Mouse (Mus musculus): Measurements from ENCODE around the gene Tanc1. TPM values are rescaled to one million over a fixed set of nuclear protein-coding genes. Genes with fewer than 3 reads are reported as not detected.

Tanc1 gene
- polyA plus RNA-seq, 1 experiment from 2014 or later, result 22.9 TPM

DNA sequence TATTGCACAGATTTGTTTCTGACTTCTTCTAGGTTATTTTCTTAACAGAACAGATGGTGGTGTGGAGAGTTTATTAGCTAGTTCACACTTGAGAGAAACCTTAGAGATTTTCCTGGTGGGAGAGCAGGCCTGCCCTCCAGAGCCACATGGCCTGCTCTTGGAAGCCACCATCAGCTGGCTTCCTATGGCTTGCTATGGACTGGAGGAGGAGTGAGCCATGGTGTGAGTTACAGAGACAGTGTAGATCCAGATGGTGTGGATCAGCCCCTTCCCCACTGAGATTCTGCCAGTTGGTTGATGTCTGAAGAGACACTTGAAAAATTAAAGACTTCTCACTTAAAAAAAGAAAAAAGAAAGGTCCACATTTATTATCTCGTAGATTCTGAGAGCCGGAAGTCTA, 209.2 kb downstream of the Tanc1 start:
- H3K27ac ChIP-seq, result no peak overlapping the region
- peaks cover 38% of the 10 kb centered on the region for H3K36me3 ChIP-seq
- no peaks in the 10 kb centered on the region for H3K9me3 ChIP-seq (replicated peaks)
- no peak overlapping the region for H3K4me2 ChIP-seq
- no peak overlapping the region for H3K9ac ChIP-seq
- WGBS, result 82% methylated on average over 2 of the region's 2 CpGs
- no peak for ATAC-seq (replicated peaks; ENCODE audit: insufficient number of reproducible peaks, insufficient read depth, low FRiP score, low read depth)
- H3K4me3 ChIP-seq, result no peak overlapping the region
- H3K4me1 ChIP-seq (replicated peaks), result peaks cover 26% of the 10 kb centered on the region
- H3K27me3 ChIP-seq, result no peaks in the 10 kb centered on the region

- no peak overlapping the region for H3K9ac ChIP-seq
- peaks cover 56% of the 10 kb centered on the region for H3K4me1 ChIP-seq (replicated peaks)
- WGBS, result 24% methylated on average over 8 of the region's 8 CpGs
- peak overlapping the region; percentile 22 for H3K4me2 ChIP-seq
- no peaks in the 10 kb centered on the region for H3K27me3 ChIP-seq
- H3K4me3 ChIP-seq, result no peak overlapping the region
- peak; percentile 60 for ATAC-seq (replicated peaks; ENCODE audit: insufficient number of reproducible peaks, insufficient read depth, low FRiP score, low read depth)
- H3K9me3 ChIP-seq (replicated peaks), result no peaks in the 10 kb centered on the region
- H3K27ac ChIP-seq, result peak overlapping the region; percentile 80
- peaks cover 19% of the 10 kb centered on the region; the same call in 1 of the 2 replicates for H3K36me3 ChIP-seq
These were observed 212.4 kb downstream of the Tanc1 start for GRCm38 (mm10) chr2:59824289-59824688.

GRCm38 (mm10) chr2:59825380-59825779, 213.5 kb downstream of the Tanc1 start:
- Histone ChIP-seq H3K27ac (peak overlapping the region; percentile 80), H3K9ac (no peak overlapping the region), H3K36me3 (peaks cover 9% of the 10 kb centered on the region; the same call in 1 of the 2 replicates), H3K27me3 (no peaks in the 10 kb centered on the region), H3K4me3 (no peak overlapping the region), H3K9me3 (replicated peaks) (no peaks in the 10 kb centered on the region), H3K4me2 (no peak overlapping the region), H3K4me1 (replicated peaks) (peaks cover 67% of the 10 kb centered on the region)
- no peak for ATAC-seq (replicated peaks; ENCODE audit: insufficient number of reproducible peaks, insufficient read depth, low FRiP score, low read depth)
- WGBS, result 79% methylated on average over 4 of the region's 4 CpGs

- H3K27me3 ChIP-seq, result no peaks in the 10 kb centered on the region
- ATAC-seq (replicated peaks; ENCODE audit: insufficient number of reproducible peaks, insufficient read depth, low FRiP score, low read depth), result no peak
- WGBS, result 45% methylated on average over 11 of the region's 11 CpGs
- no peak overlapping the region for H3K4me3 ChIP-seq
- H3K27ac ChIP-seq, result peak overlapping the region; percentile 94
- H3K36me3 ChIP-seq, result peaks cover under 1% of the 10 kb centered on the region; the same call in 1 of the 2 replicates
- H3K4me1 ChIP-seq (replicated peaks), result peaks cover 90% of the 10 kb centered on the region
- peak overlapping the region; percentile 46; the same call in 1 of the 2 replicates for H3K4me2 ChIP-seq
- no peaks in the 10 kb centered on the region for H3K9me3 ChIP-seq (replicated peaks)
- no peak overlapping the region for H3K9ac ChIP-seq
These were observed 216.3 kb downstream of the Tanc1 start for GRCm38 (mm10) chr2:59828103-59828655.

- ATAC-seq (replicated peaks; ENCODE audit: insufficient number of reproducible peaks, insufficient read depth, low FRiP score, low read depth), result peak; percentile 78
- H3K9ac ChIP-seq, result no peak overlapping the region
- H3K4me1 ChIP-seq (replicated peaks), result peaks cover 90% of the 10 kb centered on the region
- H3K36me3 ChIP-seq, result peaks cover 4% of the 10 kb centered on the region; the same call in 1 of the 2 replicates
- H3K9me3 ChIP-seq (replicated peaks), result no peaks in the 10 kb centered on the region
- no peak overlapping the region for H3K4me3 ChIP-seq
- 6% methylated on average over 14 of the region's 14 CpGs for WGBS
- peak overlapping the region; percentile 94 for H3K27ac ChIP-seq
- peak overlapping the region; percentile 46 for H3K4me2 ChIP-seq
- H3K27me3 ChIP-seq, result no peaks in the 10 kb centered on the region
These were observed 217.1 kb downstream of the Tanc1 start for GRCm38 (mm10) chr2:59828777-59829508.

GRCm38 (mm10) chr2:59829718-59830117, 217.9 kb downstream of the Tanc1 start:
- H3K9me3 ChIP-seq (replicated peaks), result no peaks in the 10 kb centered on the region
- no peak overlapping the region for H3K4me3 ChIP-seq
- H3K9ac ChIP-seq, result peak overlapping the region; percentile 32; the same call in 1 of the 2 replicates
- peaks cover 7% of the 10 kb centered on the region for H3K36me3 ChIP-seq
- H3K4me2 ChIP-seq, result peak overlapping the region; percentile 46
- H3K4me1 ChIP-seq (replicated peaks), result peaks cover 90% of the 10 kb centered on the region
- H3K27me3 ChIP-seq, result no peaks in the 10 kb centered on the region
- peak overlapping the region; percentile 94 for H3K27ac ChIP-seq
- ATAC-seq (replicated peaks; ENCODE audit: insufficient number of reproducible peaks, insufficient read depth, low FRiP score, low read depth), result peak; percentile 5; the same call in 1 of the 2 replicates
- WGBS, result 52% methylated on average over 7 of the region's 7 CpGs

DNA sequence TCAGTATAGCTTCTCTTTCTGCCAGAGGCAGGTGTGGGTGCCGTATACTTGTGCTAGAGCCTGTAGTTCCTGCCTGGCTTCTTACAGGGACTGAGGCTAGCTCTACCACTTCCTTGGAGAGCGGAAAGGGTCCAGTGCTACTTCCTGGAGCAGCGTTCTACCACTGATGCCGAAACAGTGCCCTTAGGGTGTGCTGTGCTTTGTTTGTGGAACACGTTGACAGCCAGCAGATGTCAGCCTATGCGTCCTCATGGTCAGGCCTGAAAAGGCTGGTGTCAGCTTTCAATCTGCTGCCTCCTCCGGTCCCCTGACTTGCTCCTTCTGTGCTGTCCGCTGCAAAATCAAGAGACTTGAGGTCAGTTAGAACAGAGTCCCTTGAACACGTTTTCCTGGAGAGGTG, 218.3 kb downstream of the Tanc1 start:
- no peaks in the 10 kb centered on the region for H3K9me3 ChIP-seq (replicated peaks)
- H3K4me2 ChIP-seq, result peak overlapping the region; percentile 11; the same call in 1 of the 2 replicates
- no peaks in the 10 kb centered on the region for H3K27me3 ChIP-seq
- peak overlapping the region; percentile 94 for H3K27ac ChIP-seq
- peaks cover 12% of the 10 kb centered on the region for H3K36me3 ChIP-seq
- peak; percentile 48 for ATAC-seq (replicated peaks; ENCODE audit: insufficient number of reproducible peaks, insufficient read depth, low FRiP score, low read depth)
- H3K4me3 ChIP-seq, result no peak overlapping the region
- H3K4me1 ChIP-seq (replicated peaks), result peaks cover 86% of the 10 kb centered on the region
- 22% methylated on average over 9 of the region's 9 CpGs for WGBS
- peak overlapping the region; percentile 32 for H3K9ac ChIP-seq

GRCm38 (mm10) chr2:59830940-59831339, 219.1 kb downstream of the Tanc1 start:
- Histone ChIP-seq H3K27ac (peak overlapping the region; percentile 94), H3K27me3 (no peaks in the 10 kb centered on the region), H3K36me3 (peaks cover 19% of the 10 kb centered on the region), H3K9ac (no peak overlapping the region), H3K9me3 (replicated peaks) (no peaks in the 10 kb centered on the region), H3K4me1 (replicated peaks) (peaks cover 80% of the 10 kb centered on the region), H3K4me3 (no peak overlapping the region), H3K4me2 (no peak overlapping the region)
- 66% methylated on average over 5 of the region's 5 CpGs for WGBS
- ATAC-seq (replicated peaks; ENCODE audit: insufficient number of reproducible peaks, insufficient read depth, low FRiP score, low read depth), result no peak

GRCm38 (mm10) chr2:59831831-59832230, 220.0 kb downstream of the Tanc1 start:
- peaks cover 28% of the 10 kb centered on the region for H3K36me3 ChIP-seq
- H3K4me3 ChIP-seq, result no peak overlapping the region
- H3K4me2 ChIP-seq, result no peak overlapping the region
- no peak for ATAC-seq (replicated peaks; ENCODE audit: insufficient number of reproducible peaks, insufficient read depth, low FRiP score, low read depth)
- peaks cover 75% of the 10 kb centered on the region for H3K4me1 ChIP-seq (replicated peaks)
- no peaks in the 10 kb centered on the region for H3K27me3 ChIP-seq
- 70% methylated on average over 7 of the region's 7 CpGs for WGBS
- 0 out of 2 replicates have a peak overlapping the region, but pooled peaks have one; percentile 94 for H3K27ac ChIP-seq
- no peak overlapping the region for H3K9ac ChIP-seq
- H3K9me3 ChIP-seq (replicated peaks), result no peaks in the 10 kb centered on the region

GRCm38 (mm10) chr2:59838825-59839224, 227.0 kb downstream of the Tanc1 start:
- H3K27ac ChIP-seq, result no peak overlapping the region
- H3K27me3 ChIP-seq, result no peaks in the 10 kb centered on the region
- H3K36me3 ChIP-seq, result peaks cover 66% of the 10 kb centered on the region

DNA sequence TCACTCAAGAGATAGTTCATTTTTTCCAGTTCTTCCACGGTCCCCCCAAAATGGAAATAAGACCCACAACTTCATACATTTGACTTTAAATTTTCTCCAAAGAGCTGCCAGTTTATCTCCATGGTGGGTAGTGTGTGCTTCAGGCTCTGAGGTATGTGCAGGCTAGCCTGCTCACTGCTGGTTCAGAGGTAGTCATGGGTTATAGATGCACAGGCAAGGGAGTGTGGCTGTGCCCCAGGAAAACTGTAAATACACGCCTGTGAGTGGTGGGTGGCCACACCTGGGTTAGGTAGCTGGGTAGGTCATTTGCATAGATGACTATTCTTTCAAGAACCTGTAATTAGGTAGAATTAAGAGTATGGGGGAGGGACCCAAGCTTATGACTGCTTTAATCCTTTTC, 227.9 kb downstream of the Tanc1 start:
- no peak overlapping the region for H3K9ac ChIP-seq
- H3K4me2 ChIP-seq, result no peak overlapping the region
- 81% methylated on average over 2 of the region's 2 CpGs for WGBS
- H3K9me3 ChIP-seq (replicated peaks), result no peaks in the 10 kb centered on the region
- H3K27me3 ChIP-seq, result no peaks in the 10 kb centered on the region
- peaks cover 23% of the 10 kb centered on the region for H3K4me1 ChIP-seq (replicated peaks)
- H3K4me3 ChIP-seq, result no peak overlapping the region
- H3K27ac ChIP-seq, result no peak overlapping the region
- peaks cover 70% of the 10 kb centered on the region for H3K36me3 ChIP-seq
- no peak for ATAC-seq (replicated peaks; ENCODE audit: insufficient number of reproducible peaks, insufficient read depth, low FRiP score, low read depth)

More at GRCm38 (mm10) chr2:59838825-59839224, 227.0 kb downstream of the Tanc1 start:
- Histone ChIP-seq H3K9me3 (replicated peaks) (no peaks in the 10 kb centered on the region), H3K4me3 (no peak overlapping the region), H3K4me2 (no peak overlapping the region), H3K9ac (no peak overlapping the region), H3K4me1 (replicated peaks) (peaks cover 27% of the 10 kb centered on the region)
- ATAC-seq (replicated peaks; ENCODE audit: insufficient number of reproducible peaks, insufficient read depth, low FRiP score, low read depth), result no peak
- WGBS, result 72% methylated on average over 8 of the region's 8 CpGs

Data from heart, embryonic 15.5 days (tissue).